Mouse (Mus musculus) bone marrow, adult 2 months (tissue): ENCODE data around the gene Cys1. TPM values are rescaled to one million over a fixed set of nuclear protein-coding genes. Genes with fewer than 3 reads are reported as not detected.

ENCODE experiments used
- H3K27ac ChIP-seq: fragments of 200-500 bp; 2 replicates; pipeline ENCODE4 v1.5.1; 2012; ENCODE audit warnings: low read depth, mild to moderate bottlenecking, control low read depth, inconsistent platforms, low read length; ENCODE audit not compliant: control insufficient read depth, poor library complexity, insufficient read depth
- H3K4me1 ChIP-seq: fragments of 200-500 bp; 2 replicates; pipeline ENCODE4 v1.6.1; 2011; ENCODE audit warnings: low read length; ENCODE audit not compliant: control insufficient read depth, insufficient read depth
- H3K4me3 ChIP-seq: fragments of 200-500 bp; replicated peaks from 2 replicates; pipeline ENCODE3; 2011; ENCODE audit warnings: mild to moderate bottlenecking, low read depth, low read length, control low read depth; ENCODE audit not compliant: control insufficient read depth
- CTCF ChIP-seq: fragments of 200-500 bp; IDR thresholded peaks from 2 replicates; pipeline ENCODE4 v1.5.1; 2011; ENCODE audit warnings: low read length, control low read depth; ENCODE audit not compliant: control insufficient read depth, insufficient read depth
- POLR2A ChIP-seq: fragments of 200-500 bp; IDR thresholded peaks from 2 replicates; pipeline ENCODE4 v1.6.1; 2011; ENCODE audit warnings: low read depth, mild to moderate bottlenecking, control low read depth, low read length, borderline replicate concordance; ENCODE audit not compliant: control insufficient read depth
- whole genome bisulfite sequencing: fragments of 180-500 bp; shearing (Covaris S2); methylation state at CpG from one replicate; pipeline ENCODE4 v1.1.7; 2018; 5-methylcytosine and 5-hydroxymethylcytosine counted together
- polyA plus RNA-seq: library from polyadenylated mRNA; stranded (reverse); fragments of >200 nt; gene quantifications from 2 replicates; pipeline ENCODE4 v1.2.4, GENCODE M21; 2011; ENCODE audit warnings: low replicate concordance; ENCODE audit not compliant: missing spikeins, insufficient read depth, insufficient read length

The Cys1 gene
- polyA plus RNA-seq, 1 experiment, result 3.0 TPM

- 63% methylated on average over 3 of the region's 3 CpGs for WGBS
- H3K27ac ChIP-seq, result no peak overlapping the region
- TF ChIP-seq CTCF, result no peak
- no peak for TF ChIP-seq POLR2A
- no peak overlapping the region for H3K4me3 ChIP-seq
- H3K4me1 ChIP-seq, result no peaks in the 10 kb centered on the region
Measured at GRCm38 (mm10) chr12:24627215-24627614, 54.4 kb downstream of the Cys1 start.

GRCm38 (mm10) chr12:24626401-24626800 lies 55.2 kb downstream of the Cys1 start:
- H3K4me3 ChIP-seq, result no peak overlapping the region
- 90% methylated on average over 5 of the region's 5 CpGs for WGBS
- TF ChIP-seq CTCF, result no peak
- TF ChIP-seq POLR2A, result no peak
- H3K4me1 ChIP-seq, result no peaks in the 10 kb centered on the region
- no peak overlapping the region for H3K27ac ChIP-seq

- no peaks in the 10 kb centered on the region for H3K4me1 ChIP-seq
- H3K4me3 ChIP-seq, result no peak overlapping the region
- 83% methylated on average over 12 of the region's 12 CpGs for WGBS
- no peak overlapping the region for H3K27ac ChIP-seq
- TF ChIP-seq POLR2A (no peak), CTCF (no peak)
Measured at GRCm38 (mm10) chr12:24623486-24624251, 57.9 kb downstream of the Cys1 start.

GRCm38 (mm10) chr12:24619436-24619835 lies 62.2 kb downstream of the Cys1 start:
- 77% methylated on average over 4 of the region's 4 CpGs for WGBS
- Histone ChIP-seq H3K4me3 (no peak overlapping the region), H3K4me1 (no peaks in the 10 kb centered on the region), H3K27ac (no peak overlapping the region)
- TF ChIP-seq POLR2A, result no peak
- TF ChIP-seq CTCF, result no peak

Other genes with a start within 250 kb of the Cys1 start
- gene Taf1b, start 183.5 kb downstream of the Cys1 start, polyA plus RNA-seq, result 4.8 and 8.4 TPM in 2 replicates
- not detected in 2 replicates for gene Grhl1, start 109.5 kb downstream of the Cys1 start, polyA plus RNA-seq
- 10.4 and 11.8 TPM in 2 replicates for gene Klf11, start 30.5 kb downstream of the Cys1 start, polyA plus RNA-seq
- gene Rrm2, start 26.4 kb upstream of the Cys1 start, polyA plus RNA-seq, result 203 and 291 TPM in 2 replicates
- 11.4 and 16.8 TPM in 2 replicates for gene Mboat2, start 149.1 kb upstream of the Cys1 start, polyA plus RNA-seq